17 mouse cellular contexts compared by ENCODE assay signal in genomic region chr19:47453352-47453751, GRCm38 (mm10). TPM values are rescaled to one million over a fixed set of nuclear protein-coding genes. Genes with fewer than 3 reads are reported as not detected.
DNase-seq lines count a peak whose midpoint lies in the region; ATAC-seq and TF ChIP-seq lines count a peak whose summit lies in the region.
"Had no signal": no experiment of that assay in that cellular context is flagged by ENCODE, and none has a peak within 500 bp of the region (broad histone marks: within the 10 kb centered on the region; RNA-seq: fewer than 3 reads in every experiment).

No protein-coding gene starts in this region.

- no peak for TF ChIP-seq CTCF in layer of hippocampus, adult 2 months (conservative IDR thresholded peaks at IDR 0.05)

- no peaks in the 10 kb centered on the region for H3K36me3 ChIP-seq in heart, embryonic 13.5 days
- H3K36me3 ChIP-seq in embryonic facial prominence, embryonic 10.5 days (replicated peaks), result no peaks in the 10 kb centered on the region
- H3K36me3 ChIP-seq in liver, embryonic 11.5 days (ENCODE audit: control insufficient read depth, insufficient read depth, low read length), result no peaks in the 10 kb centered on the region
- H3K36me3 ChIP-seq: forebrain, embryonic 15.5 days; liver, embryonic 12.5 days; midbrain, embryonic 13.5 days had no signal

- no peak for ATAC-seq in heart, embryonic 13.5 days (ENCODE audit: extremely low read depth, insufficient number of reproducible peaks, low FRiP score, low TSS enrichment)
- ATAC-seq in liver, embryonic 11.5 days (replicated peaks; ENCODE audit: low FRiP score), result no peak
- ATAC-seq in cerebellum, adult (ENCODE audit: insufficient number of reproducible peaks, low FRiP score, low TSS enrichment), result no peak
- ATAC-seq: hindbrain, embryonic 16.5 days; intestine, embryonic 16.5 days; liver, embryonic 12.5 days; midbrain, embryonic 13.5 days had no signal

- WGBS in heart, embryonic 13.5 days, result 80% methylated on average over 7 of the region's 7 CpGs
- 84% methylated on average over 7 of the region's 7 CpGs for WGBS in embryonic facial prominence, embryonic 10.5 days
- WGBS in liver, embryonic 11.5 days, result 83% methylated on average over 7 of the region's 7 CpGs

- peak overlapping the region; percentile 96 for H3K27ac ChIP-seq in heart, embryonic 13.5 days (replicated peaks)
- H3K27ac ChIP-seq in layer of hippocampus, adult 2 months, result peak overlapping the region; percentile 78; the same call in 1 of the 2 replicates
- H3K27ac ChIP-seq in brown adipose tissue, adult 24 weeks (replicated peaks; ENCODE audit: low read depth, low read length), result peak overlapping the region; percentile 96
- H3K27ac ChIP-seq in embryonic facial prominence, embryonic 10.5 days (replicated peaks), result peak overlapping the region; percentile 70
- H3K27ac ChIP-seq in liver, embryonic 11.5 days (ENCODE audit: low read depth, low read length), result no peak overlapping the region
- H3K27ac ChIP-seq: liver, embryonic 12.5 days; midbrain, embryonic 13.5 days had no signal

- no peaks in the 10 kb centered on the region for H3K9me3 ChIP-seq in heart, embryonic 13.5 days
- no peaks in the 10 kb centered on the region for H3K9me3 ChIP-seq in embryonic facial prominence, embryonic 10.5 days
- H3K9me3 ChIP-seq in liver, embryonic 11.5 days (ENCODE audit: control insufficient read depth, low read length), result no peaks in the 10 kb centered on the region
- H3K9me3 ChIP-seq: forebrain, embryonic 15.5 days; liver, embryonic 12.5 days; midbrain, embryonic 13.5 days had no signal

- no peak overlapping the region for H3K4me2 ChIP-seq in heart, embryonic 13.5 days
- no peak overlapping the region for H3K4me2 ChIP-seq in liver, embryonic 11.5 days
- H3K4me2 ChIP-seq: forebrain, embryonic 15.5 days; liver, embryonic 12.5 days; midbrain, embryonic 13.5 days had no signal

- DNase-seq in heart, postnatal 25 days (ENCODE audit: low spot score), result no peak
- no peak for DNase-seq in layer of hippocampus, adult 2 months (ENCODE audit: low spot score in 2 of 2)
- no peak for DNase-seq in layer of hippocampus, adult 11-12 months (ENCODE audit: low spot score)
- no peak for DNase-seq in embryonic facial prominence, embryonic 10.5 days (ENCODE audit: low spot score)
- DNase-seq in liver, embryonic 11.5 days (ENCODE audit: low spot score), result no peak
- DNase-seq: cerebellum, adult 9-10 months; layer of hippocampus, adult 9-11 months; left cerebral cortex, postnatal 4 days had no signal

- H3K9ac ChIP-seq in heart, embryonic 13.5 days, result peak overlapping the region; percentile 73
- H3K9ac ChIP-seq in liver, embryonic 11.5 days (ENCODE audit: low read depth, low read length), result no peak overlapping the region
- H3K9ac ChIP-seq: forebrain, embryonic 15.5 days; liver, embryonic 12.5 days; midbrain, embryonic 13.5 days had no signal

- H3K4me3 ChIP-seq in heart, embryonic 13.5 days, result no peak overlapping the region
- no peak overlapping the region for H3K4me3 ChIP-seq in layer of hippocampus, adult 2 months
- H3K4me3 ChIP-seq in brown adipose tissue, adult 24 weeks (ENCODE audit: insufficient read depth, low read depth, low read length), result no peak overlapping the region
- no peak overlapping the region for H3K4me3 ChIP-seq in embryonic facial prominence, embryonic 10.5 days
- H3K4me3 ChIP-seq in liver, embryonic 11.5 days (ENCODE audit: low read depth, low read length), result no peak overlapping the region
- H3K4me3 ChIP-seq: forebrain, embryonic 15.5 days; left cerebral cortex, adult 2 months; liver, embryonic 12.5 days; midbrain, embryonic 13.5 days had no signal

- H3K27me3 ChIP-seq in heart, embryonic 13.5 days (replicated peaks), result no peaks in the 10 kb centered on the region
- no peaks in the 10 kb centered on the region for H3K27me3 ChIP-seq in embryonic facial prominence, embryonic 10.5 days (replicated peaks; ENCODE audit: low read depth, poor library complexity, severe bottlenecking)
- no peaks in the 10 kb centered on the region for H3K27me3 ChIP-seq in liver, embryonic 11.5 days (replicated peaks; ENCODE audit: control insufficient read depth, insufficient read depth, low read length)
- H3K27me3 ChIP-seq: forebrain, embryonic 15.5 days; liver, embryonic 12.5 days had no signal

- peaks cover 99% of the 10 kb centered on the region for H3K4me1 ChIP-seq in heart, embryonic 13.5 days
- peaks cover 73% of the 10 kb centered on the region for H3K4me1 ChIP-seq in brown adipose tissue, adult 24 weeks (ENCODE audit: control insufficient read depth, insufficient read depth, insufficient read length, low read length)
- H3K4me1 ChIP-seq in embryonic facial prominence, embryonic 10.5 days, result peaks cover 75% of the 10 kb centered on the region
- peaks cover 62% of the 10 kb centered on the region for H3K4me1 ChIP-seq in liver, embryonic 11.5 days (replicated peaks; ENCODE audit: control insufficient read depth, insufficient read depth, low read length)

- intact Hi-C loops in heart, postnatal 25 days (cut with DNase I), result no loop called here

RNA-seq across cellular contexts. Expression of gene Sh3pxd2a, which starts 10.8 kb away (rescaled TPM):
- 5.4 and 5.7 TPM in 2 replicates for polyA plus RNA-seq in heart, embryonic 13.5 days (2015; fragmentation: Nextera tagmentation; extraction: Ambion mirVana)
- 10 to 100 TPM; 63.5 to 63.6 TPM for total RNA-seq in heart, postnatal 25 days (2021)
- 10 to 100 TPM; 33.0 to 35.4 TPM for total RNA-seq in layer of hippocampus, adult 2 months (2021)
- 86.1 and 119 TPM in 2 replicates for polyA plus RNA-seq in brown adipose tissue, adult 24 weeks (2012; ENCODE audit: insufficient read depth, insufficient read length, missing spikeins)
- 2.6 and 2.9 TPM in 2 replicates for polyA plus RNA-seq in embryonic facial prominence, embryonic 10.5 days (2016; fragmentation: Nextera tagmentation; extraction: Ambion mirVana)
- polyA plus RNA-seq in liver, embryonic 11.5 days (2014; fragmentation: Nextera tagmentation; extraction: Ambion mirVana), result 2.9 and 3.6 TPM in 2 replicates

Comparison
In these comparisons a context has a peak if more than half of its experiments do, and no peak if none do; other contexts are left out.
1. RNA of gene Sh3pxd2a, which starts 10.8 kb away (polyA plus RNA-seq): 86.1 to 119 TPM in brown adipose tissue, adult 24 weeks; 5.4 to 5.7 TPM in heart, embryonic 13.5 days, 2.9 to 3.6 TPM in liver, embryonic 11.5 days and 2.6 to 2.9 TPM in embryonic facial prominence, embryonic 10.5 days; every median in the first group is over 10 times any median in the second.